Mouse (Mus musculus) mammary gland, adult 2 months (tissue): ENCODE measurements around the gene Grin3a. TPM values are rescaled to one million over a fixed set of nuclear protein-coding genes. Genes with fewer than 3 reads are reported as not detected.

Experiments
- polyA plus RNA-seq: library from polyadenylated mRNA; depleted of rRNA; stranded (reverse); fragments of >200 nt; gene quantifications from 2 replicates; pipeline ENCODE4 v1.2.3, GENCODE M21; 2012; ENCODE audit warnings: low replicate concordance; rRNA removed

The Grin3a gene
- polyA plus RNA-seq, result 0.14 and 0.27 TPM in 2 replicates

GRCm38 (mm10) chr4:49845612-49845985 lies at the start of gene Grin3a:
TSS of gene Grin3a (minus strand) at chr4:49845744.

DNA sequence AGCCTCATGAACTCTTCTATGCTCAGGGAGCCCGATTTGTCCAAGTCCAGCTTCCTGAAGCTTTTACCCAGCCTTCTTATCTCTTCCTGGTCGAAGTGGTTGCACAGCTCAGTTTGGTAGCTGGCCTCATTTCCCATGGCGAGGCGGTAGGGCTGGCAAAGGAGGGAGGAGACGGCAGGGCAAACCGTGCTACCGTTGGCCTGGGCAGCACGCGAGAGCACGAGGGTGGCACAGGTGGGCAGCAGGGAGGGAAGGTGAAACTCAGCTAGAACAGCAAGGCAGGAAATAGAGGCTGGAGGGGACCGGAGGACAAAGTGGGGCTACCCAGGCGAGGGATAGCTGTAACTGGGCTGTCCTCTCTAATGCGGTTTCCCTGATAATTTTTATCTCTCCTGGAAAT lies 163.7 kb downstream of the Grin3a start, which contains the start of gene Ppp3r2:
Gene Ppp3r2 (minus strand): TSS at position 213 of the 400 bp plus-strand sequence.

DNA sequence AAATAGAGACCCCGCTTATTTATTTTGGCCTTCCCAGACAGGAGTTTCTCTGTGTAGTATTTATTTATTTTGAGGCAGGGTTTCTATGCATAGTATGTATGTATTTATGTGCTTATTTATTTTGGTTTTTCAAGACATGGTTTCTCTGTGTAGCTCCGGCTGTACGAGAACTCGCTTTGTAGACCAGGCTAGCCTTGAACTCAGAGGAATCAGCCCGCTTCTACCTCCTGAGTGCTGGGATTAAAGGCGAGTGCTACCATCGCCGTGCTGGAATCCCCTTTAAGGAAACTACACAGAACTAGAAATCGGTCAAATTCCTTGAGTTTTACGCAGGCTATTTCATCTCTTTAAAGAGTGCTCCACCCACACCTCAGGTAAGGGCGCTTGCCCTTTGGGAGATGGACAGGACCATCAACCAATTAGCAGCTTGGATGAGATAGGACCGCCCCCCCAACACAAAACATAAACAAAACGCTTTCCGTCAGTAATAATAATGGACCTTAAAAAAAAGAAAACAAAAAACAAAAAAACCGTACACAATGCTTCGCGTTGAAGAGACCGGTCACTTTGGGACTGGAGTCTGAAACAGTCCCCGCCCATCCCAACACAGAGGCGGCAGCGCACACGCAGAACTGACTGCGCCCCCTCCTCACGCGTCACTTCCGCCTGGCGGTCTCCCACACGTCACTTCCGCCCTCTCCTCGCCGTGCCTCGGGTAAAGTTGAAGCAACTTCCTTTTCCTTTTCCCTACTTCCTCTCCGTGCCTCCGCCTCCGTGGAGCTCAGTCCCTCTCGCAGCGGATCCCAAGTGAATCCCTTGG lies 214.0 kb downstream of the Grin3a start, which contains the start of gene Rnf20:
Gene Rnf20 (plus strand): TSS at position 688 of the 820 bp plus-strand sequence.

Other genes with a start within 250 kb of the Grin3a start
- 12.2 and 20.4 TPM in 2 replicates for gene Tmem246, start 247.9 kb downstream of the Grin3a start, polyA plus RNA-seq
- 18.2 and 19.4 TPM in 2 replicates for gene Rnf20, start 213.7 kb downstream of the Grin3a start, polyA plus RNA-seq
- not detected in 2 replicates for gene Ppp3r2, start 163.7 kb downstream of the Grin3a start, polyA plus RNA-seq